Mouse (Mus musculus): ENCODE measurements around the gene Sct.

The Sct gene

DNA sequence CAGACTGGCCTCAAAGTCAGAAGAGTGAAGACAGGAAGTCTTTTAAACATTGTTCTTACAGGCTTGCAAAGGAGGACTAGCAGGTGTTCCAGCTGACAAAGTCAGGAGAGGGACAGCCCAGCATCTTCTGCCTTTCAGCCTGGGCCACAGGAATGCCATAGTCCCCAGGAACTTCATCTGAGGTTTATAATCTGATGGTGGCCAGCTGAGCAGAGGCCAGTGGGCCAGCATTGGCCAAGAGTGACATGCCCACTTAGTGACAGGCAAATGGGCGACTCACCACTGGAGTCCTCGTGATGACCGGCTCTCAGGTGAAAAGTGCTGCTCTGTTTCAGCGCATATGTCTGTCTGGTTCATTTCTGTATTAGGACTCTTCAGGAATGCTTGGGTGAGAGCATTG is 48.4 kb downstream of the Sct start:
- DNase-seq (ENCODE audit: low read depth, low spot score), result no peak

DNA sequence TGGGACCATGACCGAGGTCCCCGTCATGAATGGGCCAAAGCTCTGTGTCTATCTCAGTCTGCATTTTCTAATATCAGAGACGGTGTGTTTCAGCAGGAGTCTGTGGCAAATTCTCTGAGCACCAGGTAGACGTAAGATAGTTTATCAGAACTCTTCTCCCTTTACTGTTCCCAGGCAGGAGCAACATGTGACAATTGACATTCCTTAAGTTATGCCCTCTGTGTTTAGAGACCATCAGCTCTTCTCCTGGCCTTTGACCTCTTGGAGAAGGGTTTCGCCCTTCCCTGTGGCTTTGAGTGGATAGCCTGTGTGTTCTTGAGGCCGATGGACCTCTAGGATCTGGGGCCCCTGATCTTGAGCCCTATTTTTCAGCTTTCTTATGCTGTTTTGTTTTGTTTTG is 49.2 kb downstream of the Sct start:
- DNase-seq (ENCODE audit: low read depth, low spot score), result no peak

All from ZHBTc4 (cell line).